Mouse (Mus musculus) intestine, postnatal 0 days (tissue): ENCODE data around the gene Tnfrsf8. TPM values are rescaled to one million over a fixed set of nuclear protein-coding genes. Genes with fewer than 3 reads are reported as not detected.
A peak's percentile ranks its signal among the peaks of the same experiment; 100 is the strongest.

Source experiments
- ATAC-seq: fragments of 200-750 bp; cut with Nextera tagmentation; 2 replicates; pipeline ENCODE4 v1.8.0; 2017; ENCODE audit warnings: mild to moderate bottlenecking, moderate TSS enrichment, moderate library complexity
- H3K27ac ChIP-seq: fragments of 300-500 bp; sonication (generic); 2 replicates; pipeline ENCODE4 v1.5.1; 2014; ENCODE audit warnings: mild to moderate bottlenecking, low read depth, low read length, moderate library complexity
- H3K27me3 ChIP-seq: fragments of 300-500 bp; sonication (generic); replicated peaks from 2 replicates; pipeline ENCODE4 v1.6.1; 2014; ENCODE audit warnings: low read length, mixed read lengths; ENCODE audit not compliant: control insufficient read depth, insufficient read depth
- H3K36me3 ChIP-seq: fragments of 300-500 bp; sonication (generic); 2 replicates; pipeline ENCODE4 v1.6.1; 2014; ENCODE audit warnings: mild to moderate bottlenecking, moderate library complexity; ENCODE audit not compliant: control insufficient read depth, insufficient read depth
- H3K4me1 ChIP-seq: fragments of 300-500 bp; sonication (generic); replicated peaks from 2 replicates; pipeline ENCODE4 v1.6.1; 2014; ENCODE audit warnings: antibody characterized with exemption, low read length, mixed read lengths; ENCODE audit not compliant: control insufficient read depth, insufficient read depth
- H3K4me2 ChIP-seq: fragments of 300-500 bp; sonication (generic); replicated peaks from 2 replicates; pipeline ENCODE4 v1.6.1; 2014; ENCODE audit warnings: low read depth, mild to moderate bottlenecking, moderate library complexity
- H3K4me3 ChIP-seq: fragments of 300-500 bp; sonication (generic); 2 replicates; pipeline ENCODE4 v1.5.1; 2014; ENCODE audit warnings: low read depth, low read length
- H3K9ac ChIP-seq: fragments of 300-500 bp; sonication (generic); 2 replicates; pipeline ENCODE4 v1.6.1; 2014; ENCODE audit warnings: mild to moderate bottlenecking, low read depth, low read length
- H3K9me3 ChIP-seq: fragments of 300-500 bp; sonication (generic); 2 replicates; pipeline ENCODE4 v1.6.1; 2016; ENCODE audit warnings: mixed run types; ENCODE audit not compliant: control insufficient read depth
- CTCF ChIP-seq: sonication (generic); IDR thresholded peaks from 2 replicates; pipeline ENCODE4 v1.5.1; 2016; ENCODE audit warnings: low read depth, mild to moderate bottlenecking, control low read depth, antibody characterized with exemption, moderate library complexity
- WGBS: fragments of 180-500 bp; shearing (Covaris S2); extraction: QIAGEN DNeasy Blood & Tissue Kit; methylation state at CpG from one replicate; pipeline ENCODE4 v1.1.7; 2014; 5-methylcytosine and 5-hydroxymethylcytosine counted together
- polyA plus RNA-seq: library from polyadenylated mRNA; unstranded; fragments of >200 nt; fragmentation: Nextera tagmentation; extraction: Ambion mirVana; gene quantifications from 2 replicates; pipeline ENCODE4 v1.2.1, GENCODE M21; 2015

The Tnfrsf8 gene
- polyA plus RNA-seq, 1 experiment from 2014 or later, result 0.04 TPM

- WGBS, result 93% methylated on average over 4 of the region's 4 CpGs
- no peak overlapping the region for H3K4me3 ChIP-seq
- TF ChIP-seq CTCF, result no peak
- H3K36me3 ChIP-seq, result no peaks in the 10 kb centered on the region
- H3K27me3 ChIP-seq, result no peaks in the 10 kb centered on the region
- no peaks in the 10 kb centered on the region for H3K9me3 ChIP-seq
- no peak overlapping the region for H3K9ac ChIP-seq
- H3K4me2 ChIP-seq, result no peak overlapping the region
- no peaks in the 10 kb centered on the region for H3K4me1 ChIP-seq
- no peak overlapping the region for H3K27ac ChIP-seq
- ATAC-seq, result no peak
These were observed 30.3 kb downstream of the Tnfrsf8 start for GRCm38 (mm10) chr4:145284675-145285074.

DNA sequence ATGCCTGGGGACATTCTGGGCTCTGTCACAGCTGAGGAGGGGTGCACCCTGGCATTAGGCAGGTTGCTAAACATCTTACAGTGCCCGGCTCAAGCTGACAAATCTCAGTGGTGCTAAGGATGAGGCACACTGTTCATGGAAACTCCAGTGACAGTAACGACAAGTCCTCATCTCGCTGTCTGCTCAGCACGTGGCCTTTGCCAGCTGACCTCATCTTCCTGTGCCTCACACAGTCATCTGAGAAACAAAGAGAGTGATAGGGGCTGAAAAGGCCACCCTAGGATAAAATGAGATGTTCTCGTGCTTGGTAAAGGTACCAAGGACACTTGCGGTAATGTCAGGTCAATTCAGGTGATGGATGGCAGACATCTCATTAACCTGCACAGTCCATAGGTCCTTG lies 31.5 kb downstream of the Tnfrsf8 start:
- Histone ChIP-seq H3K4me3 (no peak overlapping the region), H3K9me3 (no peaks in the 10 kb centered on the region), H3K9ac (no peak overlapping the region), H3K27me3 (no peaks in the 10 kb centered on the region), H3K27ac (no peak overlapping the region), H3K36me3 (no peaks in the 10 kb centered on the region), H3K4me2 (no peak overlapping the region), H3K4me1 (no peaks in the 10 kb centered on the region)
- no peak for TF ChIP-seq CTCF
- 69% methylated on average over 6 of the region's 6 CpGs for whole genome bisulfite sequencing
- no peak for ATAC-seq

- Histone ChIP-seq H3K36me3 (no peaks in the 10 kb centered on the region), H3K4me2 (no peak overlapping the region), H3K27me3 (no peaks in the 10 kb centered on the region), H3K9me3 (no peaks in the 10 kb centered on the region), H3K27ac (no peak overlapping the region), H3K4me3 (no peak overlapping the region), H3K4me1 (no peaks in the 10 kb centered on the region), H3K9ac (no peak overlapping the region)
- TF ChIP-seq CTCF, result no peak
- ATAC-seq, result peak; percentile 55; the same call in 1 of the 2 replicates
- WGBS, result 63% methylated on average over 6 of the region's 6 CpGs
These were observed 34.0 kb downstream of the Tnfrsf8 start for GRCm38 (mm10) chr4:145280966-145281365.

DNA sequence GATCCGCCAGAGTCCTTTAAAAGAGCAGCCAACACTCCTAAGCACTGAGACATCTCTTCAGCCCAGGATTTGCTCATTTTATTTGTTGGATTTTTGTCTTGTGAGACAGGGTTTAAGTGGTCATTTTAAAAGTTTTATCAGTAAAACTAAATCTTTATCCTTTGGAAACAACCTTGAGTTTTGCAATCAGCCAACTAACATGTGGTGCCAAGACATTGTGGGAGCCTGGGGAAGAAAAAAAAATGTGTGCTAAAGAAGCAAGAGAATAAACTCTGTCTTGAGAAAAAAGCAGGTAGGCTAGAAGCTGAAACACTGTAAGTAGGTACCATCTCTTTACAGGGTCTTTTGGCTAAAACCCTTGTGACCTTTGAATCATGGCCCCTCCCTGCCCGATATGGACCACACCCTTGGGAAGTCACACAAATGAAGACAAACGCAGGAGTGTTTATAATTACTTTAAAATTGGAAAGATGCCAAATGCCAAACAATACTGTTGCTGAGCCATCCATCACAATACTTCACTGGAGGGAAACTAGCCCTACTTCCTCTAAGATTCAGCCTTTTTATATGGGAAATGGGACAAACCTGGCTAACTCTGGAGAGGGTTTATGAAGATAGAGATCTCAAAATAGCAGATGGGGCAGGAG lies 36.1 kb downstream of the Tnfrsf8 start:
- TF ChIP-seq CTCF, result no peak
- Histone ChIP-seq H3K27me3 (no peaks in the 10 kb centered on the region), H3K9me3 (no peaks in the 10 kb centered on the region), H3K9ac (no peak overlapping the region), H3K36me3 (no peaks in the 10 kb centered on the region), H3K4me3 (no peak overlapping the region), H3K27ac (no peak overlapping the region), H3K4me2 (no peak overlapping the region), H3K4me1 (no peaks in the 10 kb centered on the region)
- 37% methylated on average over 3 of the region's 3 CpGs for WGBS
- peak; percentile 66 for ATAC-seq

- Histone ChIP-seq H3K9ac (no peak overlapping the region), H3K9me3 (no peaks in the 10 kb centered on the region), H3K4me1 (no peaks in the 10 kb centered on the region), H3K27ac (no peak overlapping the region), H3K27me3 (no peaks in the 10 kb centered on the region), H3K4me3 (no peak overlapping the region), H3K36me3 (no peaks in the 10 kb centered on the region), H3K4me2 (no peak overlapping the region)
- no peak for ATAC-seq
- TF ChIP-seq CTCF, result no peak
- 82% methylated on average over 2 of the region's 2 CpGs for WGBS
These were observed 36.7 kb downstream of the Tnfrsf8 start for GRCm38 (mm10) chr4:145278231-145278630.

GRCm38 (mm10) chr4:145276368-145277249 lies 38.4 kb downstream of the Tnfrsf8 start:
- no peaks in the 10 kb centered on the region for H3K36me3 ChIP-seq
- H3K27ac ChIP-seq, result no peak overlapping the region
- no peak for ATAC-seq
- H3K9me3 ChIP-seq, result no peaks in the 10 kb centered on the region
- H3K4me2 ChIP-seq, result no peak overlapping the region
- no peaks in the 10 kb centered on the region for H3K4me1 ChIP-seq
- H3K9ac ChIP-seq, result no peak overlapping the region
- no peaks in the 10 kb centered on the region for H3K27me3 ChIP-seq
- TF ChIP-seq CTCF, result no peak
- H3K4me3 ChIP-seq, result no peak overlapping the region
- 80% methylated on average over 6 of the region's 6 CpGs for WGBS
